Mouse (Mus musculus): ENCODE measurements around the gene Hopx. TPM values are rescaled to one million over a fixed set of nuclear protein-coding genes. Genes with fewer than 3 reads are reported as not detected.
A peak's percentile ranks its signal among the peaks of the same experiment; 100 is the strongest.

The Hopx gene
- total RNA-seq, 2 experiments from 2014 or later, result 86.3 to 89.3 TPM

- no peak for DNase-seq (ENCODE audit: extremely low spot score in 1 of 2, low spot score in 1 of 2)
Measured at GRCm38 (mm10) chr5:77075951-77076350, 39.0 kb downstream of the Hopx start.

- DNase-seq (ENCODE audit: extremely low spot score in 1 of 2, low spot score in 1 of 2), result no peak
Measured at GRCm38 (mm10) chr5:77074914-77075313, 40.0 kb downstream of the Hopx start.

GRCm38 (mm10) chr5:77073794-77074193 is 41.1 kb downstream of the Hopx start:
- DNase-seq (ENCODE audit: extremely low spot score in 1 of 2, low spot score in 1 of 2), result no peak

- no peak for DNase-seq (ENCODE audit: extremely low spot score in 1 of 2, low spot score in 1 of 2)
Measured at GRCm38 (mm10) chr5:77071626-77072025, 43.3 kb downstream of the Hopx start.

GRCm38 (mm10) chr5:77070987-77071386 is 43.9 kb downstream of the Hopx start:
- DNase-seq (ENCODE audit: extremely low spot score in 1 of 2, low spot score in 1 of 2), result no peak

- DNase-seq (ENCODE audit: extremely low spot score in 1 of 2, low spot score in 1 of 2), result no peak
Measured at GRCm38 (mm10) chr5:77067321-77067720, 47.6 kb downstream of the Hopx start.

GRCm38 (mm10) chr5:77061372-77062038 is 53.4 kb downstream of the Hopx start:
- peak; percentile 78 to 91 for DNase-seq (ENCODE audit: extremely low spot score in 1 of 2, low spot score in 1 of 2)

GRCm38 (mm10) chr5:77060363-77060762 is 54.6 kb downstream of the Hopx start:
- DNase-seq (ENCODE audit: extremely low spot score in 1 of 2, low spot score in 1 of 2), result no peak

GRCm38 (mm10) chr5:77056881-77057440 is 58.0 kb downstream of the Hopx start:
- DNase-seq (ENCODE audit: extremely low spot score in 1 of 2, low spot score in 1 of 2), result no peak

GRCm38 (mm10) chr5:77052616-77053015 is 62.3 kb downstream of the Hopx start:
- DNase-seq (ENCODE audit: extremely low spot score in 1 of 2, low spot score in 1 of 2), result no peak

- DNase-seq (ENCODE audit: extremely low spot score in 1 of 2, low spot score in 1 of 2), result no peak
Measured at GRCm38 (mm10) chr5:77044362-77044761, 70.6 kb downstream of the Hopx start.

GRCm38 (mm10) chr5:77039391-77039790 is 75.5 kb downstream of the Hopx start:
- no peak for DNase-seq (ENCODE audit: extremely low spot score in 1 of 2, low spot score in 1 of 2)

GRCm38 (mm10) chr5:77038451-77038850 is 76.5 kb downstream of the Hopx start:
- no peak for DNase-seq (ENCODE audit: extremely low spot score in 1 of 2, low spot score in 1 of 2)

Other genes with a start within 250 kb of the Hopx start
- 10 to 100 TPM; 17.4 to 23.2 TPM for gene Aasdh, start 209.6 kb downstream of the Hopx start, total RNA-seq (2021)
- gene Paics, start 163.8 kb downstream of the Hopx start, total RNA-seq (2021), result 10 to 100 TPM; 88.6 to 96.3 TPM
- gene Ppat, start 163.5 kb downstream of the Hopx start, total RNA-seq (2021), result 10 to 100 TPM; 14.3 to 18.1 TPM
- 100 to 1,000 TPM; 107 to 108 TPM for gene Srp72, start 140.4 kb downstream of the Hopx start, total RNA-seq (2021)
- not detected for gene Arl9, start 111.1 kb downstream of the Hopx start, total RNA-seq (2021)
- gene Thegl, start 99.1 kb downstream of the Hopx start, total RNA-seq (2021), result 1 to 10 TPM in 1 of 2 experiments, under 1 TPM in 1; 0.59 to 1.6 TPM
- gene Spink2, start 96.3 kb upstream of the Hopx start, total RNA-seq (2021), result not detected
- 1 to 10 TPM; 4.4 to 5.4 TPM for gene Rest, start 150.4 kb upstream of the Hopx start, total RNA-seq (2021)
- gene Noa1, start 195.0 kb upstream of the Hopx start, total RNA-seq (2021), result 10 to 100 TPM; 25.7 to 26.4 TPM
- 10 to 100 TPM; 48.2 to 48.8 TPM for gene Polr2b, start 195.0 kb upstream of the Hopx start, total RNA-seq (2021)